Mouse (Mus musculus): ENCODE results near the gene Fam189b.
"Not testable (repeated sequence)": the region's sequence is repeated elsewhere in the genome, so short reads cannot be mapped to it uniquely, and the experiment has no call there.

Gene Fam189b

GRCm38 (mm10) chr3:89183058-89183958 lies at the start of gene Fam189b:
Gene Fam189b (plus strand): TSS chr3:89183143.
- DNase-seq: peak; percentile 80 to 88

GRCm38 (mm10) chr3:89133752-89134151 lies 49.2 kb upstream of the Fam189b start:
- no peak for DNase-seq

GRCm38 (mm10) chr3:89135958-89136357 lies 47.0 kb upstream of the Fam189b start, which contains the start of gene Pklr:
Gene Pklr (plus strand): TSS chr3:89136142.
- no peak for DNase-seq

GRCm38 (mm10) chr3:89136365-89136764 lies 46.6 kb upstream of the Fam189b start:
- DNase-seq: peak in 1 of 2 experiments; percentile 19

- DNase-seq: no peak
Measured at GRCm38 (mm10) chr3:89144821-89145220, 38.1 kb upstream of the Fam189b start.

GRCm38 (mm10) chr3:89145566-89145965 lies 37.4 kb upstream of the Fam189b start:
- no peak for DNase-seq

- no peak for DNase-seq
Measured at GRCm38 (mm10) chr3:89147101-89147978, 35.6 kb upstream of the Fam189b start.

- no peak for DNase-seq
Measured at GRCm38 (mm10) chr3:89147979-89148311, 35.0 kb upstream of the Fam189b start.

- DNase-seq: no peak
Measured at GRCm38 (mm10) chr3:89148567-89148966, 34.4 kb upstream of the Fam189b start.

GRCm38 (mm10) chr3:89152084-89152835 lies 30.7 kb upstream of the Fam189b start:
- no peak for DNase-seq

- no peak for DNase-seq
Measured at GRCm38 (mm10) chr3:89156951-89157350, 26.0 kb upstream of the Fam189b start.

- no peak for DNase-seq
Measured at GRCm38 (mm10) chr3:89158651-89159050, 24.3 kb upstream of the Fam189b start.

GRCm38 (mm10) chr3:89159211-89159610 lies 23.7 kb upstream of the Fam189b start:
- peak in 1 of 2 experiments; percentile 24 for DNase-seq

GRCm38 (mm10) chr3:89159616-89160344 lies 23.2 kb upstream of the Fam189b start, which contains the start of gene Hcn3:
Gene Hcn3 (minus strand): TSS chr3:89160196.
- peak in 1 of 2 experiments; percentile 61 for DNase-seq

GRCm38 (mm10) chr3:89161207-89161606 lies 21.7 kb upstream of the Fam189b start:
- DNase-seq: not testable (repeated sequence)

GRCm38 (mm10) chr3:89161786-89162185 lies 21.2 kb upstream of the Fam189b start:
- DNase-seq: no peak

GRCm38 (mm10) chr3:89163123-89163522 lies 19.8 kb upstream of the Fam189b start:
- no peak for DNase-seq

GRCm38 (mm10) chr3:89163643-89164245 lies 19.2 kb upstream of the Fam189b start:
- no peak for DNase-seq

- peak; percentile 93 to 95 for DNase-seq
Measured at GRCm38 (mm10) chr3:89164506-89165267, 18.3 kb upstream of the Fam189b start, which contains the start of gene Clk2. Gene Clk2 (plus strand): TSS chr3:89164795.

GRCm38 (mm10) chr3:89165268-89165870 lies 17.6 kb upstream of the Fam189b start:
- no peak for DNase-seq

Data from thymus, adult 18-20 months (tissue).